Mouse (Mus musculus) C2C12 (cell line): ENCODE data around the gene Kbtbd12. TPM values are rescaled to one million over a fixed set of nuclear protein-coding genes. Genes with fewer than 3 reads are reported as not detected.

Source experiments
- H3K27me3 ChIP-seq: one replicate; pipeline ENCODE4 v1.6.1; 2011; ENCODE audit not compliant: control insufficient read depth, insufficient read depth, insufficient read length
- H3K36me3 ChIP-seq: one replicate; pipeline ENCODE4 v1.6.1; 2011; ENCODE audit not compliant: control insufficient read depth, insufficient read depth
- H3K4me3 ChIP-seq: one replicate; pipeline ENCODE4 v1.5.1; 2011; ENCODE audit warnings: mild to moderate bottlenecking, control low read depth; ENCODE audit not compliant: poor library complexity, insufficient read depth, severe bottlenecking
- H3K79me2 ChIP-seq: one replicate; pipeline ENCODE4 v1.6.1; 2011; ENCODE audit not compliant: control insufficient read depth, insufficient read depth
- H3K79me3 ChIP-seq: one replicate; pipeline ENCODE4 v1.6.1; 2011; ENCODE audit warnings: low read depth, control low read depth
- H3ac ChIP-seq: one replicate; pipeline ENCODE3; 2011; ENCODE audit warnings: low read depth; ENCODE audit not compliant: control insufficient read depth, insufficient read length
- CEBPB ChIP-seq: IDR thresholded peaks from one replicate; pipeline ENCODE4 v1.6.1; 2011; ENCODE audit warnings: low read depth, mild to moderate bottlenecking, control low read depth, moderate library complexity
- CTCF ChIP-seq: IDR thresholded peaks from one replicate; pipeline ENCODE4 v1.5.1; 2011; ENCODE audit not compliant: control insufficient read depth, insufficient read depth, insufficient read length
- FOSL1 ChIP-seq: IDR thresholded peaks from one replicate; pipeline ENCODE4 v1.8.0; 2011; ENCODE audit warnings: mild to moderate bottlenecking, low read length; ENCODE audit not compliant: poor library complexity, insufficient read depth, severe bottlenecking
- MAX ChIP-seq: IDR thresholded peaks from one replicate; pipeline ENCODE4 v1.6.1; 2011; ENCODE audit warnings: mild to moderate bottlenecking, control low read depth
- MYOD1 ChIP-seq: IDR thresholded peaks from one replicate; pipeline ENCODE4 v1.6.1; 2011; ENCODE audit warnings: low read depth; ENCODE audit not compliant: control insufficient read depth, insufficient read length
- MYOG ChIP-seq: IDR thresholded peaks from one replicate; pipeline ENCODE4 v1.6.1; 2011; ENCODE audit not compliant: control insufficient read depth, insufficient read length; ENCODE audit errors: extremely low read depth
- USF1 ChIP-seq: IDR thresholded peaks from one replicate; pipeline ENCODE4 v1.6.1; 2011; ENCODE audit warnings: low read depth, mild to moderate bottlenecking, control low read depth, moderate library complexity
- polyA plus RNA-seq: library from polyadenylated mRNA; unstranded; fragments of >200 nt; fragmentation: generic; extraction: Trizol; gene quantifications from one replicate; pipeline ENCODE4 v1.2.1, GENCODE M21; 2012; ENCODE audit warnings: missing spikeins

Gene Kbtbd12
- polyA plus RNA-seq, 1 experiment: 1.6 TPM

- Histone ChIP-seq H3K79me2 (no peaks in the 10 kb centered on the region), H3ac (no peak overlapping the region), H3K4me3 (no peak overlapping the region), H3K27me3 (no peaks in the 10 kb centered on the region), H3K79me3 (no peaks in the 10 kb centered on the region), H3K36me3 (no peaks in the 10 kb centered on the region)
- no peak for TF ChIP-seq FOSL1
These were observed 2.6 kb upstream of the Kbtbd12 start for GRCm38 (mm10) chr6:88640331-88640730.

- no peak overlapping the region for H3K4me3 ChIP-seq
- H3K79me2 ChIP-seq: no peaks in the 10 kb centered on the region
- TF ChIP-seq MYOG (no peak), CTCF (no peak), MYOD1 (no peak), MAX (no peak)
- no peaks in the 10 kb centered on the region for H3K27me3 ChIP-seq
- H3K36me3 ChIP-seq: no peaks in the 10 kb centered on the region
- no peaks in the 10 kb centered on the region for H3K79me3 ChIP-seq
- no peak overlapping the region for H3ac ChIP-seq
These were observed 2.2 kb upstream of the Kbtbd12 start for GRCm38 (mm10) chr6:88639921-88640320.

- no peaks in the 10 kb centered on the region for H3K79me3 ChIP-seq
- no peak overlapping the region for H3K4me3 ChIP-seq
- no peaks in the 10 kb centered on the region for H3K27me3 ChIP-seq
- TF ChIP-seq MAX (no peak), MYOD1 (no peak), CEBPB (no peak), CTCF (no peak), USF1 (no peak), FOSL1 (no peak), MYOG (no peak)
- no peaks in the 10 kb centered on the region for H3K79me2 ChIP-seq
- H3ac ChIP-seq: no peak overlapping the region
- H3K36me3 ChIP-seq: no peaks in the 10 kb centered on the region
These were observed 1.7 kb upstream of the Kbtbd12 start for GRCm38 (mm10) chr6:88639372-88639920.

- H3K27me3 ChIP-seq: no peaks in the 10 kb centered on the region
- no peaks in the 10 kb centered on the region for H3K79me3 ChIP-seq
- H3K79me2 ChIP-seq: no peaks in the 10 kb centered on the region
- no peak overlapping the region for H3K4me3 ChIP-seq
- no peak for TF ChIP-seq CEBPB
- no peak for TF ChIP-seq USF1
- TF ChIP-seq CTCF: no peak
- no peak for TF ChIP-seq MYOD1
- no peak for TF ChIP-seq MAX
- no peak for TF ChIP-seq FOSL1
- no peak for TF ChIP-seq MYOG
- H3ac ChIP-seq: no peak overlapping the region
- no peaks in the 10 kb centered on the region for H3K36me3 ChIP-seq
These were observed 1.2 kb upstream of the Kbtbd12 start for GRCm38 (mm10) chr6:88638917-88639316.

GRCm38 (mm10) chr6:88635881-88636754 is 1.6 kb downstream of the Kbtbd12 start:
- no peaks in the 10 kb centered on the region for H3K79me2 ChIP-seq
- no peak overlapping the region for H3K4me3 ChIP-seq
- H3K36me3 ChIP-seq: no peaks in the 10 kb centered on the region
- TF ChIP-seq MYOD1 (no peak), MYOG (no peak), CTCF (no peak), MAX (no peak), CEBPB (no peak), FOSL1 (no peak), USF1 (no peak)
- H3K27me3 ChIP-seq: no peaks in the 10 kb centered on the region
- H3K79me3 ChIP-seq: no peaks in the 10 kb centered on the region
- H3ac ChIP-seq: no peak overlapping the region

- no peak for TF ChIP-seq CEBPB
- no peak for TF ChIP-seq FOSL1
- no peak for TF ChIP-seq MYOG
- no peak for TF ChIP-seq USF1
- no peak for TF ChIP-seq MYOD1
- TF ChIP-seq CTCF: no peak
- TF ChIP-seq MAX: no peak
- no peaks in the 10 kb centered on the region for H3K27me3 ChIP-seq
- H3K79me3 ChIP-seq: no peaks in the 10 kb centered on the region
- H3K79me2 ChIP-seq: no peaks in the 10 kb centered on the region
- H3K36me3 ChIP-seq: no peaks in the 10 kb centered on the region
- no peak overlapping the region for H3ac ChIP-seq
- H3K4me3 ChIP-seq: no peak overlapping the region
These were observed 6.5 kb downstream of the Kbtbd12 start for GRCm38 (mm10) chr6:88631293-88631692.
